Comparison of ENCODE assay signal across 14 mouse cellular contexts in the genomic region with DNA sequence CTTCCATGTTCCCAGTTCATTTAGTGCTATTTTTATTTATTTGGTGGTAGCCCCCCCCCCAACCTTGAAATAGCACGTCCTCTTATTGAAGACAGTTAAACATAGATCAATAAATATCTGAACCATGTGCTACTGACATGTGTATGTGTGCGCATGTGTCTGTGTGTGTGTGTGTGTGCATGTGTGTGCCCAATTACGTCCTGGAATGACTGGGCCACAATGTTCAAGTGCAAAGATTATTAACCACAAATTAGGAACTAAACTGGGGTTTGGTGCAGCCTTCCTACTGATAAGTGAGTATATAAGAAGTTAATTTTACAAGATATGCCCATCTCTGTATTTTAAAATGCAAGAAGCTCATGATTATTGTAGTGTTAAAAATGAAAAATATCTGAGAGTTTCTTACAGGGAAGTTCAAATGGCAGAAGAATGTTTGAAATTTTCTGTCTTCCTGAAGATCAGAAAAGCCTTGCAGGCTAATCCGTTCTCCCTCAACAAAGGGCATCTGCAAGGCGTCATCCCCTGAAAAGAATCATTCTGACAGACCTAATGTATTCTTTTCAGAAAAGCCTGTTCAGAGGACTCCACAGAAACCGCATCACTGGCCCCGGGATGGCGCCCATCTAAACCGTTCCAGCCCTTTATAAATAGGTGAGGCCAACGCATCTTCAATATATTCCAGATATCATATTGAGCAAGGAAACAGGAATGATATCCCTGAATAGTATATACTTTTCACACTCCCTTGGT.
DNase-seq lines count a peak whose midpoint lies in the region; ATAC-seq and TF ChIP-seq lines count a peak whose summit lies in the region.
"Had no signal": no experiment of that assay in that cellular context is flagged by ENCODE, and none has a peak within 500 bp of the region (broad histone marks: within the 10 kb centered on the region; RNA-seq: fewer than 3 reads in every experiment).

No protein-coding gene starts in this region.

- no peaks in the 10 kb centered on the region for H3K27me3 ChIP-seq in embryonic facial prominence, embryonic 13.5 days
- H3K27me3 ChIP-seq in hindbrain, embryonic 14.5 days (ENCODE audit: control insufficient read depth, insufficient read depth, low read length), result no peaks in the 10 kb centered on the region
- no peaks in the 10 kb centered on the region for H3K27me3 ChIP-seq in midbrain, postnatal 0 days (ENCODE audit: insufficient read depth, low read length)
- H3K27me3 ChIP-seq: stomach, embryonic 15.5 days had no signal

- TF ChIP-seq CTCF in midbrain, postnatal 0 days (IDR thresholded peaks at IDR 0.05), result no peak

- no peak overlapping the region for H3K4me3 ChIP-seq in embryonic facial prominence, embryonic 13.5 days
- no peak overlapping the region for H3K4me3 ChIP-seq in hindbrain, embryonic 14.5 days (replicated peaks; ENCODE audit: low read length)
- no peak overlapping the region for H3K4me3 ChIP-seq in midbrain, postnatal 0 days (ENCODE audit: low read depth, low read length)
- H3K4me3 ChIP-seq: erythroblast, embryonic 14.5 days; stomach, embryonic 15.5 days had no signal

- H3K36me3 ChIP-seq in embryonic facial prominence, embryonic 13.5 days, result no peaks in the 10 kb centered on the region
- no peaks in the 10 kb centered on the region for H3K36me3 ChIP-seq in hindbrain, embryonic 14.5 days (replicated peaks; ENCODE audit: control insufficient read depth, insufficient read depth)
- H3K36me3 ChIP-seq in midbrain, postnatal 0 days (ENCODE audit: insufficient read depth, low read length), result no peaks in the 10 kb centered on the region
- H3K36me3 ChIP-seq: stomach, embryonic 15.5 days had no signal

- WGBS in embryonic facial prominence, embryonic 13.5 days, result 26% methylated on average over 10 of the region's 10 CpGs
- WGBS in hindbrain, embryonic 14.5 days, result 13% methylated on average over 10 of the region's 10 CpGs
- 16% methylated on average over 10 of the region's 10 CpGs for WGBS in midbrain, postnatal 0 days

- intact Hi-C loops in left cerebral cortex, postnatal 10 days (cut with DNase I), result no loop called here

- DNase-seq in embryo, embryonic 10 days (ENCODE audit: low spot score), result peak; percentile 64
- no peak for DNase-seq in hindbrain, embryonic 14.5 days (ENCODE audit: low spot score)
- no peak for DNase-seq in midbrain, postnatal 0 days (ENCODE audit: low spot score)
- no peak for DNase-seq in adrenal gland, adult (ENCODE audit: inconsistent age in 2 of 2, low spot score in 1 of 2)
- no peak for DNase-seq in adrenal gland, adult 18-20 months (ENCODE audit: low spot score in 2 of 2)
- no peak for DNase-seq in frontal cortex, postnatal 25 days (ENCODE audit: low spot score in 2 of 2)
- DNase-seq in left cerebral cortex, postnatal 10 days (ENCODE audit: extremely low spot score in 1 of 2, low spot score in 2 of 2), result no peak
- DNase-seq: cerebellum, postnatal 10 days; heart, postnatal 14 days; kidney, postnatal 14 days had no signal

- peaks cover 55% of the 10 kb centered on the region for H3K4me1 ChIP-seq in embryonic facial prominence, embryonic 13.5 days
- H3K4me1 ChIP-seq in hindbrain, embryonic 14.5 days (replicated peaks; ENCODE audit: control insufficient read depth, insufficient read depth, low read length), result peaks cover 55% of the 10 kb centered on the region
- H3K4me1 ChIP-seq in midbrain, postnatal 0 days (ENCODE audit: insufficient read depth, low read length), result peaks cover 6% of the 10 kb centered on the region

- H3K27ac ChIP-seq in embryonic facial prominence, embryonic 13.5 days, result 0 out of 2 replicates have a peak overlapping the region, but pooled peaks have one; percentile 13
- H3K27ac ChIP-seq in hindbrain, embryonic 14.5 days, result peak overlapping the region; percentile 64
- H3K27ac ChIP-seq in midbrain, postnatal 0 days (ENCODE audit: low read depth, low read length), result peak overlapping the region; percentile 39; the same call in 1 of the 2 replicates
- H3K27ac ChIP-seq: liver, embryonic 14.5 days; stomach, embryonic 15.5 days had no signal

- no peaks in the 10 kb centered on the region for H3K9me3 ChIP-seq in embryonic facial prominence, embryonic 13.5 days
- no peaks in the 10 kb centered on the region for H3K9me3 ChIP-seq in hindbrain, embryonic 14.5 days (ENCODE audit: control insufficient read depth, low read length)
- no peaks in the 10 kb centered on the region for H3K9me3 ChIP-seq in midbrain, postnatal 0 days (ENCODE audit: low read length)
- H3K9me3 ChIP-seq: stomach, embryonic 15.5 days had no signal

- no peak overlapping the region for H3K9ac ChIP-seq in embryonic facial prominence, embryonic 13.5 days
- H3K9ac ChIP-seq in hindbrain, embryonic 14.5 days, result no peak overlapping the region
- H3K9ac ChIP-seq in midbrain, postnatal 0 days (replicated peaks; ENCODE audit: low read length, poor library complexity, severe bottlenecking), result no peak overlapping the region
- H3K9ac ChIP-seq: liver, embryonic 14.5 days; stomach, embryonic 15.5 days had no signal

- no peak for ATAC-seq in embryonic facial prominence, embryonic 13.5 days (ENCODE audit: insufficient number of reproducible peaks, insufficient read depth, low FRiP score, low TSS enrichment, low read depth)
- ATAC-seq in hindbrain, embryonic 14.5 days (ENCODE audit: low FRiP score), result no peak
- no peak for ATAC-seq in midbrain, postnatal 0 days (ENCODE audit: low FRiP score)

- H3K4me2 ChIP-seq in embryonic facial prominence, embryonic 13.5 days, result no peak overlapping the region
- no peak overlapping the region for H3K4me2 ChIP-seq in hindbrain, embryonic 14.5 days (replicated peaks)
- no peak overlapping the region for H3K4me2 ChIP-seq in midbrain, postnatal 0 days (ENCODE audit: low read depth, low read length, poor library complexity, severe bottlenecking)
- H3K4me2 ChIP-seq: stomach, embryonic 15.5 days had no signal

Comparison
In these comparisons a context has a peak if more than half of its experiments do, and no peak if none do; other contexts are left out.
1. H3K27ac ChIP-seq: peak in every context shown above with its lines; median percentile 64 in hindbrain, embryonic 14.5 days; 39 in midbrain, postnatal 0 days; 13 in embryonic facial prominence, embryonic 13.5 days.